Mouse (Mus musculus) heart, adult 2 months (tissue): ENCODE measurements around the gene Ppp1r37.

Experiments
- CTCF ChIP-seq: fragments of 200-600 bp; IDR thresholded peaks from 2 replicates; pipeline ENCODE4 v1.8.1; 2022; ENCODE audit warnings: antibody characterized with exemption, mild to moderate bottlenecking, moderate library complexity
- POLR2A ChIP-seq: fragments of 200-500 bp; IDR thresholded peaks from 2 replicates; pipeline ENCODE4 v1.6.1; 2011; ENCODE audit warnings: mild to moderate bottlenecking, low read depth, low read length, control low read depth; ENCODE audit not compliant: insufficient read depth

- TF ChIP-seq CTCF = no peak
- no peak for TF ChIP-seq POLR2A
These were observed 40.2 kb upstream of the Ppp1r37 start for GRCm38 (mm10) chr7:19603055-19603454.
